Comparison of ENCODE assay signal across 8 mouse cellular contexts in the genomic region with DNA sequence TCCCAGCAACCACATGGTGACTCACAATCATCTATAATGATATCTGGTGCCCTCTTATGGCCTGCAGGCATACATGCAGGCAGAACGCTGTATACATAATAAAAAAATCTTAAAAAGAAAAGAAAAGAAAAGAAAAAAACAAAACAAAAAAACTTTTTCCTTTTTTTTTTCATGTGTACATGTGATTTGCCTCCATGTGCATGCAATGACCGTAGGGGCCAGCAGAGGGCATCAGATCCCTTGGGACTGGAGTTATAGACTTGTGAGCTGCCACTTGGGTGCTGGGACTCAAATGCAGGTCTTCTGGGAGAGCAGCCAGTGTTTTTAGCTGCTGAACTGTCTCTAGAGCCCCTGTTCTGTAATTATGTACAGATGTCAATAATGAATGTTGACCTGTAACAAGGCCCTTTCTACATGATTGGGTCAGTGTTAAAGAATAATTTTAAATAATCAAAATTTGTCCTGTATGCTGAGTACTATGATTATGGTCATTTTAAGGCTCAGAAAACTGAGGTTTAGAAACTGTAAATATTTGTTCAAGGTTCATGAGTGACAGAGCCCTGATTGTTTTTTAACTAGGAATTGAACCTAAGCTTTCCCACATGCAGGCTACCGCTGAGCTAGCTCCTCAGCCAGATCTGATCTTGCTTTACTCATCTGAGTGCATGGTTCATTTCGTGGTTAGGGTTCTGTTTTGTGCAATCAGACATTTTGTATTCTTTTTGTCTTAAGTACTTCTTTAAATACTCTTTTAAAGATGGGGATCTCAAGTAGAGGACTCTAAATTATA. TPM values are rescaled to one million over a fixed set of nuclear protein-coding genes. Genes with fewer than 3 reads are reported as not detected.
DNase-seq lines count a peak whose midpoint lies in the region; ATAC-seq and TF ChIP-seq lines count a peak whose summit lies in the region.

No protein-coding gene starts in this region.

- no peak overlapping the region for H3K4me3 ChIP-seq in gastrocnemius, adult 2 months
- H3K4me3 ChIP-seq in liver, embryonic 15.5 days (replicated peaks) = no peak overlapping the region

- DNase-seq in gastrocnemius, adult 2 months = peak; percentile 27
- DNase-seq in gastrocnemius, postnatal 14 days = no peak
- DNase-seq in spleen, postnatal 10 days (ENCODE audit: low spot score in 2 of 2) = peak; percentile 15 to 61
- no peak for DNase-seq in spleen, adult 12 weeks (ENCODE audit: low spot score)
- DNase-seq in thymus, postnatal 25 days = peak; percentile 61
- no peak for DNase-seq in cerebellum, adult 18-20 months

- H3K27ac ChIP-seq in gastrocnemius, adult 2 months = no peak overlapping the region
- H3K27ac ChIP-seq in liver, embryonic 15.5 days (replicated peaks) = 0 out of 2 replicates have a peak overlapping the region, but pooled peaks have one; percentile 6

- TF ChIP-seq CTCF in gastrocnemius, adult 2 months (IDR thresholded peaks at IDR 0.05) = peak; percentile 55

- no peaks in the 10 kb centered on the region for H3K27me3 ChIP-seq in liver, embryonic 15.5 days

- H3K4me1 ChIP-seq in liver, embryonic 15.5 days (replicated peaks) = peaks cover 11% of the 10 kb centered on the region; the same call in 1 of the 2 replicates

- H3K36me3 ChIP-seq in liver, embryonic 15.5 days (replicated peaks) = no peaks in the 10 kb centered on the region

- no peak overlapping the region for H3K4me2 ChIP-seq in liver, embryonic 15.5 days

- intact Hi-C loops in gastrocnemius, adult 2 months (cut with DNase I) = loop anchor here (2.0 to 5.0 kb wide), 2 partner anchors 105 to 294 kb away; no protein-coding TSS in a partner anchor
- intact Hi-C loops in gastrocnemius, postnatal 14 days (cut with DNase I; ENCODE audit: low total_unique reads) = no loop called here

- ATAC-seq in liver, embryonic 15.5 days (ENCODE audit: insufficient read depth) = no peak
- ATAC-seq in inflammation-experienced regulatory T-cells, adult 6 months = no peak

- H3K9me3 ChIP-seq in liver, embryonic 15.5 days (replicated peaks) = no peaks in the 10 kb centered on the region

- WGBS in liver, embryonic 15.5 days (ENCODE audit: insufficient replicate concordance) = 57% methylated on average over 4 of the region's 4 CpGs

- no peak overlapping the region for H3K9ac ChIP-seq in liver, embryonic 15.5 days

RNA-seq across cellular contexts. Expression of a gene that starts 30.3 kb away (rescaled TPM):
- 10 to 100 TPM; 37.0 to 47.5 TPM for total RNA-seq in gastrocnemius, adult 2 months (2021)
- 10 to 100 TPM; 36.7 to 42.8 TPM for total RNA-seq in gastrocnemius, postnatal 14 days (2021)
- 33.8 and 34.9 TPM in 2 replicates for polyA plus RNA-seq in liver, embryonic 15.5 days (2015; fragmentation: Nextera tagmentation; extraction: Ambion mirVana)
- 10 to 100 TPM in 2 of 3 experiments, 1 to 10 TPM in 1; 3.6 to 13.9 (median 11.5) TPM for polyA plus RNA-seq in inflammation-experienced regulatory T-cells, adult 6 months (2017; shearing (Covaris generic))

RNA-seq across cellular contexts. Expression of a gene that starts 53.3 kb away (rescaled TPM):
- total RNA-seq in gastrocnemius, adult 2 months (2021) = 100 to 1,000 TPM; 118 to 125 TPM
- total RNA-seq in gastrocnemius, postnatal 14 days (2021) = 100 to 1,000 TPM; 101 to 103 TPM
- 51.1 and 55.3 TPM in 2 replicates for polyA plus RNA-seq in liver, embryonic 15.5 days (2015; fragmentation: Nextera tagmentation; extraction: Ambion mirVana)
- 10 to 100 TPM; 45.1 to 71.9 (median 50.0) TPM for polyA plus RNA-seq in inflammation-experienced regulatory T-cells, adult 6 months (2017; shearing (Covaris generic))

Comparison
In these comparisons a context has a peak if more than half of its experiments do, and no peak if none do; other contexts are left out.
1. DNase-seq: peak in gastrocnemius, adult 2 months (single experiment), spleen, postnatal 10 days (2 of 2) and thymus, postnatal 25 days (single experiment); none in gastrocnemius, postnatal 14 days (single experiment), spleen, adult 12 weeks (single experiment) and cerebellum, adult 18-20 months (0 of 2).